Mouse (Mus musculus) left cerebral cortex, adult 11 months (tissue): Measurements from ENCODE around the gene Plcd1.

Source experiments
- DNase-seq: peaks from one replicate; pipeline ENCODE4 v3.0.0; 2022; ENCODE audit warnings: low spot score

Gene Plcd1

DNA sequence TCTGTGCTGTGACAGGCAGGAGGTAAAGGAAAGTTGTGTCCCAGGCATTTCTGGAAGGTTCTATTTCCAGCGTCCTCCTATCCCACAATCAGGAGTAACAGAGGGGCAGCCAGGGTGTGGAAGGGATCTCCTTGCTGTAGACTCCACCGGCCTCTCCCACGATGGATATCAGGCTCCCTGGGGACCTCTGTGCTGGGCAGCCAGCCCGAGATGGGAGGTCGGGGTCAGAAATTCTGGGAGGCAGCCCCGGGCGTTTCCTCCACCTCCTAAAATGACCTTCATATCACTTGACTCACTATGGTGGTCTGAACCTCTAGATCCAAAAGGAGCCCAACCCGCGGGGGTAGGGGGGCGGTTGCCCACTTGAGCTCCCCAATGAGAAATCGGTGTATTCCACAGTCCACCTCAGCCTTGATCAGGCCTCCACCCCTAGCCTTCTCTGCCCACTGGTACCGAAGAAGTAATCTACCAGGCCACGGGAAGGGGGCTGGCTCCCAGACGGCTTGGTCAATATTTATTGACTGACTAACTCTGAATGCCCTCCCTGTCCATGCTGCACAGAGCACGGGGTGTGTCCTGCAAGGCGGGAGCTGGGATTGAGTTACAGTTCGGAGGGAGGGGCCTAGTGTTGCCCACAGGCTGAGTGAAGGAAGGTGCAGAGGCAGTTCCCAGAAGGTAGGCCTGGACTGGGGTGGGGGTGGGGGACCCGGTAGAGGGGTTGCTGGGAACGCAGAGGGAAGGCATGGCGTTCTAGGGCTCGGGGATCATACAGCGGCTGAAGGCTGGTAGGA is 41.0 kb downstream of the Plcd1 start, which contains the start of gene Vill:
Gene Vill (plus strand): TSS at position 625 of the 791 bp plus-strand sequence.
- DNase-seq: no peak

DNA sequence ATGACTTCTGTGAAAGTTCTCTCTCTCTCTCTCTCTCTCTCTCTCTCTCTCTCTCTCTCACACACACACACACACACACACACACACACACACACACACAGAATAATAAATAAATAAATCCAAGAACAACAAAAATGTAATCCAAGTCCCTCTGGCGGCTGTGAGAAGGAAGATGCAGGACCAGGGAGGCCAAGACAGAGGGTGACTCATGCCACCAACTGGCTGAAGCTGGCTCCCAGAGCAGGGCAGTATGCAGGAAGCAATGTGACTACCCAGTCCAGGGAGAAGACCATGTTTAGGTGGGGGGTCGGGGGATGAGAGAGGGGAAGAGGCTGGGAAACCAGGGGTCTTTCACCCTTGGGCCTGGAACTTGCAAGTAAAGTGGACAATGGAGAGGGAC is 42.1 kb downstream of the Plcd1 start:
- no peak for DNase-seq

DNA sequence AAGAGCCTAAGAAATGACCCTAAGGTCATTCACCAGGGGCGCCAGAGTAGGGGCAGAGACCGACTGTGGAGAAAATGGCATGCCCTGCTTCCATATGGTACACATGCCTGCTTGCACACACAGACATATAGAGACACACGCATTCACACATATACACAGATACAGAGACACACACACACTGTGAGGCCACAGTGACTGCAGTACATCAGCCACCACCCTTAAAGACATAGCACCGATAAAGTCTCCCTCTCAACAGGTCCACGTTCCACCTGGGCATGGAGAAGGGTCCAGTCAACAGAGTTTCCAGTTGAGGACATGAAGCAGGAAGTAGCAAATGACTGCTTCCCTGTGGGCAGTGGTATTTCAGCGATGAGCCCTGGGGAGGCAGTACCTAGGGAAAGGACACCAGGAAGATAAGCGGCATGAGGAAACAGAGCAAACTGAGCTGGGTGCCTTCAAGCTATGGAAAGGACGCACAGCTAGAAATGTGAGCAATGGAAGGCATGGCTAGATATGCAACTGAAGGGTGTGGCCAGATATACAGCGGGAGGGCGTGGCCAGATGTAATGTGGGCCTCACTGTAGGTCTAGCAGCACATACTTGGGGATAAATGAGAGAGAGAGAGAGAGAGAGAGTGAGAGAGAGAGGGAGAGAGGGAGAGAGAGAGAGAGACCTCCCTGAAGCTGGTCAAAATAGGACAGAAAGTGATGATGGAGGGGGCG is 45.0 kb downstream of the Plcd1 start:
- DNase-seq: no peak

DNA sequence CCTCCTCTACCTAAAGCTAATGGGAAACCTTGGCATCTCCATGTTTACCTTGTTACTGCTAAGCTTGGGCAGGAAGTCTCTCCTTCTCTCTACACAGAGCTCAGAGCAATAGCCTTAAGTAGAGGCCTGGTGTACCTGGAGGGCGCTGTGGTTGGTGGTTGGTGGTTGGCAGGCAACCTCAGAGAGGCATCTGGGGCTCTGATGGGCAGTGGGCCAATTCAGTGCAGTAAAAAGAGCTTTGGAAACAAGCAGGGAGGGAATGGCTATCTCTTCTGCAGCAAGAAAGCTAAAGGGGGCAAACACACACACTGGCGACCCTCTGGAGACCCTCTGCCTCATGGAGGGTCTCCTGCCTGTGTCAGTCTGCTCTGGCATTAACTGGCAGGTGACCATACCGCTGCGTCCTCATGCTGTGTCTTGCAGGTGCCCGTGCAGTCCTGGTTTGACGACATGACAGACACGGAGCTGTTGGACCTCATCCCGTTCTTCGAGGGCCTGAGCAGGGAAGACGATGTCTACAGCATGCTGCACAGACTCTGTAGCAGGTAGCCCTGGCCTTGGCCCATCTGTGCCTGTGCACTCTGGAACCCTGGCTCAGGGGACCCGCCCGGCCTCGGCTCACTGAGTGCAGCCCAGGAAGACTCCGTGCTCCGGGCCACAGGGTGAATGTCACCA is 53.1 kb downstream of the Plcd1 start:
- no peak for DNase-seq

DNA sequence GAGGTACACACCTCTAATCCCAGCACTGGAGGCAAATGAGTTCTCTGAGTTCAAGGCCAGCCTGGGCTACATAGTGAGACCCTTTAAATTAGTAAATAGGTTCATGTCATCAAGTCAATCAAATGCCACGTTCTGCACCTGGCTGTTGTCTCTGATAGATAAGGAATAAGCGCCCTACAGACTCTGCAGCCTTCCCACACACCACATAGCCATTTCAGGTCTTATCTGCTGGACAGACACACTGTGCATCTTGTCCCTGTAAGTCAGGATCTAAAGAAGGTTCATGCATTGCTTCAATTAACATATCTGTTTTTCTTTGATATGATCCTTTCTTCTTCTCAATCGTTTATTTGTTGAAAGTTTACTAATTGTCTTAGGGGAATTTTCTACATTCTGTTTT is 54.7 kb downstream of the Plcd1 start:
- DNase-seq: no peak

DNA sequence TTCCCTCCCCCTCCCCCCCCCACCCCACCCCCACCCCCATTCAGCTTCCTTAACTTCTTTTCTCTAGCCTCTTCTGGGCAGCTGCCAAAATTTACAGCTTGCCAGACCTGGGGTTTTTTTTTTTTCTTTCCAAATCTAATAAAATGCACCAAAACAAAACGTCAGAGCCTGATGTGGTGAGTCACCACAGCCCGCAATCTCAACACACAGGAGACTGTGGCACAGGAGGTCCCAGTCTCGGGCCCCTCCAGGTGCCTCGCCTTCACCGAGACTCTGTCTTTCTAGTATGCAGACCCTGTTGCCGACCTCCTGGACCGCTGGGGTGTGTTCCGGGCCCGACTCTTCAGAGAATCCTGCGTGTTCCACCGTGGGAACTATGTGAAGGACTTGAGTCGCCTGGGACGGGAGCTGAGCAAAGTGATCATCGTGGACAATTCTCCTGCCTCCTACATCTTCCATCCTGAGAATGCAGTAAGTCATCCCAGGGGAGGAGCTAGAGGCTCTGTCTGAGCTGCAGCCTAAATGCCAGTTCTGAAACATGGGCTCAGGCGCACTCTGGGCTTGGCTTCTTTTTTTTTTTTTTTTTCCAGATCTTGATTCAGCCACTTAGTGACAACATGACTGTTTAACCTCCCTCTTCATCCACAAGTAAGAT is 56.1 kb downstream of the Plcd1 start:
- no peak for DNase-seq

DNA sequence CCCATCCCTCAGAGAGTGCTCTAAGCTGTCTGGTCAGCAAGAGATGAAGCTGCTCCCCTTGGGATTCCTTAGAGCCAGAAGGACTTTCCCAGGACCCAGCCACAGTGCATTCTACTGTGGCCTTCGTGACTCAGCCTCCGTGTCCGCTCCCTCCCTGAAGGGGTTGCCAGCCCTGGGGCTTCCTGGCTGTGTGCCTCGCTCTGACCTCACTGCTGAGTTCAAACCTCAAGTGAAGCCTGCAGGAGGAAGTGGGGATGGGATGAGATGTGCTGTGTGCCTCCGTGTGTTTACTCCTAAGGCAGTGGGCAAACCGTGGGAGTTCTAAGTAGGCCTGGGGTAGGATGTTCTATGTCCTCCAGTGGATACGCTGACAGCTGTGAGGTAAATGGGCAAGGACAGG is 57.5 kb downstream of the Plcd1 start:
- DNase-seq: no peak

DNA sequence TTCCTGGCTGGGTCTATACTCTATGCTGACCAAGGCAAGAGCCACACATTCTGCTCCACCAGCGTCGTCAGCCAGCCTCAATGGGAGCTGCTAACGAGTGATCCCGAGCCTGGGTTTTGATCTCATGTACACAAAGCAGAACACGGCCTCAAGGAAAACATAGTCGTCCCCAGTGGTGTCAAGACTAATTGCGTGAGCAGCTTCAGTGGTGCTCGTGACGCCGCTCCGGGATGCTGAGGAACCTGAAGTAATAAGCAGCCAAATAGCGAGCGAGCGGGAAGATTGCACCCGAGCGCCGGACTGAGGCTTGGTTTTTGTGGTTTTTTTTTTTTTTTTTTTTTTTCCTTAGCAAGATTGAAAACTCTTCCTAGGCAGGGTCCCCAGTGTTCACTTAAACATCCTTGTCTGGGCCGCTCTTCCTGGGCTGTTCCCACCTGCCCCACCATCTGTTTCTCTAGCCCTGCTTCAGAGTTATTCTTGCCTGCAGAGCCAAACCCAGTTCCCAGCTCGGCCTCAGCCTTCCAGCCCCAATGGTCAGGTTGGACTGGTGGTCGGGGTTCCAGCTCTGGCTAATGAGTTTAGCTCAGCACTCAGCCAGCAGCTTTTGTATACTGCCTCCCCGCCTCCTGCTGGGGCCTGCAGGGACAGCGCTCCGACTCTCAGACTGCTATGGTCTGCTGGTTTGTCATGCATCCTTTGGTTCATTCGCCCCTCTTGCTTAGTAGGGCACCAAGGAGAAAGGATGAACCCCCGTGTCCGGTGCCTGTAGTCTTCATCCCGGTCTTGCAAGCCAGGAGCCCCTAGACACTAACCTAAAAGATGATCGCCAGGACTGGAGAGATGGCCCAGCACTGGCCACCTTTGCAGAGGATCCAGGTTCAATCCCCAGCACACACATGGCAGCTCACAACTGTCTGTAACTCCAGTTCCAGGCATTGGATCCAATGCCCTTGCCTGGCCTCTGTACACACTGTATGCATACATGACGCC is 58.3 kb downstream of the Plcd1 start:
- DNase-seq: no peak

DNA sequence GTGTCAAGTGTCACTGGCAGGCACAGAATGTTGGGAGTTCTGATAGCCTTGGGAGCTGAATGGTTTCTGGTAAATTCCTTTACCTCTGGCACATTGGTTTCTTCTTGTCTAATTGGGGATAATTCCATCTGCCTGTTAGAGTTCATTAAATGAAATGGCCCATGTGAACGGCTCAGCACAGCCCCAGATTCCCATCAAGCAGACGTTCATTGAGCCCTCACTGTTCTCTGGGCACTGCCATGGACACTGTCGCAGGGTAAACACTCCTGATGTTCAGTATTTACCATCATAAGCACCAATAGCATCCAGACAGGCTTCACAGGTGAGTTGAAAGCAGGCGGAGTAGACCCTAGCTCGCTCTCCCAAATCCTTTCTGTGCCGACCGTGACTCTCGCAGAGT is 59.2 kb downstream of the Plcd1 start:
- DNase-seq: no peak

DNA sequence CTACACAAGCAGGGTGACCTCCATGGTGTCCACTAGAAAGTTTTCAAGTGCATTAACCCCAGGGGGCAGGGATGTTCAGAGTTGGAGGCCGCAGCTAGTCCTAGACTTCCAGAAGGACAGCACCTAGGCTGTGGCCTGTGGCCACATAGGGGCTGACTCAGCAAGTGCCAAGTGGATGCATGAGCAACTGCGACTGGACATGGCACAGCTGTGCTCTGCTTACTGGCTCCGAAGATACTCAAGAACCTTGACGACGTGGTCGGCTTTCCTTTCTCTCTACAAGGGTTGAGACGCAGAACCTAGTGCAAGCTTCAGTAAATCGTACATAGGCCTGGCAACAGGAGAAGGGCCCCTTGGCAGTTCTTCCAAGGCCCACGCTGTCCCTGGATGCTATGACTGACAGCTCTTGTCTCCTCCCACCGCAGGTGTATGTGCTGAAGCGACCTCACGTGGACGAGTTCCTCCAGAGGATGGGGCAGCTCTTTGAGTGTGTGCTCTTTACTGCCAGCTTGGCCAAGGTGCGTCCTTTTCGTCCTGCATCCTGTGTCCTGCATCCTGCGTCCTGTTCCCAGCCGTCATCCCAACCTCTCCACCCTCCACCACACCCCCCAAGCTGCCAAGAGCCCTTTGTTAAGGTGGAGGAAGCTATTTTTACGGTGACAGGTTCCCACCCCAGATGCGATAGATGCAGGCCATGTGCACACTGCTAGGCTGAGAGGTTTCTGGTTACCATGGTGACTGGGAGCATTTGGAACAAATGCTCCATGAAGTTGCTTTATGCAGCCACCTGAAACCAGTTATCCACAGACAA is 60.0 kb downstream of the Plcd1 start:
- peak; percentile 73 for DNase-seq

DNA sequence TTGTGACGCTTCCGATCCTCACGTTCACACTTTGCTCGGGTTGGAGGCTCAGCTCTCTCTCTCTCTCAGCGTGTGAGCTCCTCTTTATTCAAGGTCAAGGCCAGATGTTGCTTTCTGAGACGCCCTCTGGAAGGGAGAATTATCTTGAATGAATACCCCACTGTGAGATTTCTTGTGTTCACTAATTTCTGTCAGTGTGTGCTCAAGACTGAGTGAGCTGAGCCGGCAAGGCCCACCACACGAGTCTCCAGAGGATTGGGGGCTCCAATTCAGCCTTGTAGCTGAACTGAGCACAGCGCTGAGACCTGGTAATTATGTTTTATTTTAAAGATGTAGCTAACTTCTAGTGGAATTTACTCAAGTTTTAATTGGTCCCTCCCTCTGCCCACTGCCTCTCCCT is 60.8 kb downstream of the Plcd1 start:
- no peak for DNase-seq

DNA sequence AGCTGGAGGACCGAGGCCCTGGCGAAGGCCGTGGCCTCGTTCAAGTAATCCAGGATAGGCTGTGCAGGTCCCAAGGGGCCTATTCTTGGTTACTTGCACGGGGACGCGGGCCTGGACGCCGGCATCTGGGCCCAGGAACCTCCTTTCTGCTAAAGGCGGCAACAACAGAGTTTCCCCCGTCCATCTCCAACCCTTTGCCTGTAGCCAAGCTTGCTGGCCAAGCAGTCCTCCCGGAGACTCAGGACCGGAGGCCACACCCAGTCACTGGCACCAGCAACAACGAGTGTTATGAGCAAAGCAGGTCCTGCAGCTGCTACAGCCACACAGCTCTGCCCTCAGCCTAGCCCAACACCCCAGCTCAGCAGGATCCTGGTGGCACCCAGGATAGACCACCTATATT is 61.5 kb downstream of the Plcd1 start:
- DNase-seq: no peak

DNA sequence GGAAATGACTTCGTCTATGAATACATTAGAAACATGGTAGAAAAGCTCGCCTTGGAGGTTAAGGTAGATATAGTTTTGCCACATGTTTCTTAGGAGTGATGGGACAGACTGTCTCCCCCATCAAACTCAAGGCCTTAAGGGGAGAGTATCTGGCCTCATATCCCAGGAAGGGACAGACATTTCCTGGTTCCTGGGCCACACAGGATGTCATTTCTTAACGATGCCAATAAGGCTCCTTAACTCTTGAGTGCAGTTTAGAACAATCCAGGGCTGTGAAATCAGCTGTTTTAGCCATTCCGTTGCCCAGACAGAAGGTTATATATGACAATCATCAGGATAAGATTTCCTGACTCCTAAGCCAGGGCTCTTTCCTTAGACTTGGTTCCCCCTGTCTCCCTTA is 62.3 kb downstream of the Plcd1 start:
- no peak for DNase-seq

DNA sequence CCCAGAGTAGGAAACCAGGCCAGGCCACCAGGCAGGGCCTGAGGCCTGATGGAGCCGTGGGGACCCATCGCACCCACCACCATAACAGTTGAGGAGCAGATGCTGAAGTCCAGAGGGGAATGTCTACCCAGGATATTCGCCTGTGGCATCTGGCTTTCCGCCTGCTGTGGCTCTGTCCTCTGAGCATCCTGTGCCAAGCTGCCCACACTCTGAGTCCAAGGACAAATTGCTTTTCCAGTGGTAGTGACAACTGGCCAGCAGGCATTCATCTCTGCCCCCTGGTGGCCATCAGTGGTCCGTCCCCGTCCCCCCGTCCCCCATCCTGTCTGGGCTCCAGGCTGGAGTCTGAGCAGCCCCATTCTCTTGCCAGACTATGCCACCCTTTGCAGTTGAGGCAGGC is 63.7 kb downstream of the Plcd1 start:
- no peak for DNase-seq

DNA sequence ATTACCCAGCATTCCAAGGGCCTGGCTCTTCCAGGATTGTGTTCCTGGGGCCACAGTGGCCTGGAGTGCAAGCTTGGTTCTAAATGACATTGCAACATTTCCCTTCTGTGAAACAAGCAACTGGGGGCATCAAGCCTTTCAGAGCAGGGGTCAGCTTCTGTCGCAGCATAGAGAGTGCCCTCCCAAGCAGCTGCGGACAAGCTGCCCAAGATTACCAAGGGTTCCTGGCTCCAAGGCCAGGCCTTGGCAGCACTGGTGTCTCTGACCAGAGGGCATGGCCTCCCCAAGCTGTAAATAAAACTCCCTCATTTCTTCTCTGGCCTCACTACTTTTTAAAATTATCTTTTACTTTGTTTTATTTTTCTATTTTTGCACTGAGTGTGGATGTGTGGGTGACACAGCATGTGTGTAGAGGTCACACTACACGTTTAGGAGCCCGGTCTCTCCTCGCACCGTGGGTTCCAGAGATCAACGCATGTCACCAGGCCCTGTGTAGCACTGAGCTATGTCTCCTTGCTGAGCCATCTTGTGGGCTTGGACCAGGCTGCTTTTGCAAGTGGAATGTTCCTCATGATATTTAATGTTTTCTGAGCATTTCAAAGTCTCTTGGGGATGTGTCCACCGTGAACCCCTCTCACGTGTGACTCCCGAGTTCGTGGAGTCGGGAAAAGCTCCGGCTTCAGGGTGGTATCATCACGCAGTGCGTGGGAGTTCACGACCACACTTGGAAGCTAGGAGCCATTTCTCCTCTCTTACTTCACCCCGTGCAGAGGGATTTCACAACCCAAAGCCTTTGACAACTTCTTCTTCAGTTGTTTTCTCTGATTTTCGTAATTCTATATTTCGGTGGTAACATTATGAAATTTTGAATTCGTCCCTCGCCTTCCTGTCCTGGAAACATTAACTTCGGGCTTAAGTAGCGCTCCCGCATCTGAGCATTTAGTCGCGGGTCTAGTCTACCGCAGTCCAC is 64.8 kb downstream of the Plcd1 start:
- no peak for DNase-seq

DNA sequence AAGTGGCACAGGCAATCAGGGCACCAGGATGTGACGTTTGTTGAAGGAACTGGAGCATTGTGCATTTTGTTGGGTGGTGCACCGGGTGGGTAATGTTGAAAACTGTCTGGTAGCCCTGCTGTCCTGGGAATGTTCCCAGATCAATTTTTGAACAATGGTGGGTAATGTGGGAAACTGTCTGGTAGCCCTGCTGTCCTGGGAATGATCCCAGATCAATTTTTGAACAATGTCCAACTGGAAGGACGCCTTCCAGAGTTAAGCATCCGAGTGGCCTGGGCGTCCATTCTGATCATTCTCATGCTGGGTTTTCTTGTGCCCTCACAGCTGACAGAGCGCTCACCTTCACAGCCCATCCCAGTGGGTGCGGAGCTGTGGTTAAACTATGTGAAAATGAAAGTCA is 66.0 kb downstream of the Plcd1 start:
- no peak for DNase-seq

DNA sequence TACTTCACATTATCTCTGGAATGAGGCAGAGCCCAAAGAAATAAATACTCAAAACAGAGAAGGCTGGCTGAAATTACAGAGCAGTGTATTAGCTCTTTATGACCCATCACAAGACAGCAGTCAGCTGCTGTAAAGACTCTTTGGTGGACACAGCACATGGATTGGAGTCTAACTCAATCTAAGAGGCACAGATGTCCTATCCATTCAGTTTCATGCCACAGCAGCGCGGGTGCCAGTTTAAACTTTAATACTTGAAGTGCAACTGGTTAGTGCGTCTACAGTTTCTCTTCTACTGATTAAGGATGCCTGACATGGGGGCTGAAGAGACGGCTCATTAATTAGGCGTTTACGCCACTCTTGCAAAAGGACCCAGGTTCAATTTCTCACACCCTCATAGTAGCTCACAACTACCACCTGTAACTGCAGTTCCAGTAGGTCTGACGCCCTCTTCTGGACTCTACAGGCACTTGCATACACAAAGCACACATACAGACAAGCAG is 67.4 kb downstream of the Plcd1 start:
- no peak for DNase-seq

DNA sequence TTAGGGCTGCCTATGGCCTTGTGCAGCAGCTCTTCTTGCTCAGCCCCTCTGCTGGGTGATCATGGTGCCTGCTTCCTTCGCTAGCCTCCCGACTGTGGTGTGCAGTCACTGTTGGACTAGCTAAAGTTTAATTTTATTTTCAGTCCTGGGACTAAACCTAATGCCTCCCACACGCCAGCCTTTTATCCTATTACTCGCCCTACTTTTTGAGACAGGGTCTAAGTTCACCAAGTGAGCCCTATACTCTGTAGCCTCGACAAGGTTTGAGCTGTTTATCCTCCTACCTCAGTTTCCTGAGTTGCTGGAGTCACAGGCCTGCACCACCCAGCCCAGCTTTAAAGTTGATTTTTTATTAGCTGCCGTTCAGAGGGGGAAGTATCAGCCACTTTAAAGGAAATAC is 68.0 kb downstream of the Plcd1 start:
- DNase-seq: no peak

DNA sequence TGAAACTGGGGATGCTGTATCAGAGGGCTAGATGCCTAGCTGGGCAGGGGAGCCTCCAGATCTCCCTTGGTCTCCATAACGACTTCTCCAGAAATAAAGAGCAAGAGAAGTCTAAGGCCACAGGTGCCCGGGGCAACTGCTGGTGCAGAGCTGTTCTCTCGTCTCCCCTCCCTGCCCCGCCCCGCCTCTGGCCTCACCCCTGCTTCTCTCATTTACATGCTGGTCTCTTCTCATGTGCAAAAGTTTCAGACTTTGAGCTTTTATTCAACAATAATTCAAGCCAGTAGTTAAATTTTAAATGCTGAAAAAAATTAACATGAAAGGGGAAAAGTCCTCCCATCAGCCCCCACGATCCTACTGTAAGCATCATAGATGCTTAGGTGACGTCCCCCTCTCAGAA is 71.6 kb downstream of the Plcd1 start:
- DNase-seq: no peak
